Mouse (Mus musculus) activated CD4-positive, CD25-positive, alpha-beta regulatory T cell (primary cell): ENCODE data around the gene Gm29106. TPM values are rescaled to one million over a fixed set of nuclear protein-coding genes. Genes with fewer than 3 reads are reported as not detected.

Source experiments
- polyA plus RNA-seq, 2 experiments: library from polyadenylated mRNA; unstranded; fragments of 100-300 nt; shearing (Covaris generic); gene quantifications; one replicate each; pipeline ENCODE4 v1.2.1; 2017

Gene Gm29106
- polyA plus RNA-seq = not detected

DNA sequence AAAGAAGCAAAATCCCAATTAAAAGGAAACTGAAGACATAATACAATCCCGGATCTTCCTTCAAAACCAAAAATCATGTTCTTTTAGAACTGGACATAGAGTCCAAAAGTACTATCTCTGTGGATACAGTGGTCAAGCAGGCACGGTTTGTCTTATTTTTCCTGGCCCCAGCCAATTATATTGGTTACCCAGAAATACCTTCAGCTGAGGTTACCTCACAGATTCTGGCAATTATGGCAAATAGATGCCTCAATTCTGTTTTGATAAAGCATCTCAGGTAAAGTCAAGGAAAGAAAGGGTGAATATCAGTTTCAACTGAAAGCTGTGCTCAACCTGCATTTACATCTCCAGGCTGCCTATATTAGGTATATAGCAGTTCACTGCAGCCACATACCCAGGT lies at the start of gene Gm29106:
Gene Gm29106, plus strand, starts transcription at position 301 of the 400 bp plus-strand sequence.

Other genes starting within 250 kb of the Gm29106 start
- gene Gm28168, start 248.5 kb upstream of the Gm29106 start, polyA plus RNA-seq = under 1 TPM in 1 of 2 experiments, not detected in 1; 0.26 TPM
- under 1 TPM in 1 of 2 experiments, not detected in 1; 0.18 TPM for gene Gm7145, start 210.6 kb upstream of the Gm29106 start, polyA plus RNA-seq
- gene Tsn, start 135.2 kb downstream of the Gm29106 start, polyA plus RNA-seq = 100 to 1,000 TPM; 194 to 201 TPM
- gene Nifk, start 145.3 kb downstream of the Gm29106 start, polyA plus RNA-seq = 10 to 100 TPM; 54.9 to 89.2 TPM
- gene Clasp1, start 212.5 kb downstream of the Gm29106 start, polyA plus RNA-seq = 10 to 100 TPM; 22.5 to 23.5 TPM